Mouse (Mus musculus) lung, embryonic 15.5 days (tissue): Measurements from ENCODE around the gene Tph1. TPM values are rescaled to one million over a fixed set of nuclear protein-coding genes. Genes with fewer than 3 reads are reported as not detected.
A peak's percentile ranks its signal among the peaks of the same experiment; 100 is the strongest.

Source experiments
- ATAC-seq: fragments of 200-750 bp; cut with Nextera tagmentation; 2 replicates; pipeline ENCODE4 v1.8.0; 2017; ENCODE audit warnings: moderate number of reproducible peaks, borderline replicate concordance; ENCODE audit not compliant: low FRiP score, low TSS enrichment; ENCODE audit errors: extremely low read depth
- H3K27ac ChIP-seq: fragments of 300-500 bp; sonication (generic); 2 replicates; pipeline ENCODE4 v1.5.1; 2015; ENCODE audit warnings: moderate library complexity, mild to moderate bottlenecking, inconsistent platforms
- H3K27me3 ChIP-seq: fragments of 300-500 bp; sonication (generic); 2 replicates; pipeline ENCODE4 v1.6.1; 2015; ENCODE audit warnings: inconsistent platforms
- H3K36me3 ChIP-seq: fragments of 300-500 bp; sonication (generic); 2 replicates; pipeline ENCODE4 v1.6.1; 2015; ENCODE audit warnings: inconsistent platforms
- H3K4me1 ChIP-seq: fragments of 300-500 bp; sonication (generic); 2 replicates; pipeline ENCODE4 v1.6.1; 2015; ENCODE audit warnings: inconsistent platforms
- H3K4me2 ChIP-seq: fragments of 300-500 bp; sonication (generic); 2 replicates; pipeline ENCODE4 v1.6.1; 2015; ENCODE audit warnings: inconsistent platforms, mild to moderate bottlenecking, moderate library complexity
- H3K4me3 ChIP-seq: fragments of 300-500 bp; sonication (generic); 2 replicates; pipeline ENCODE4 v1.5.1; 2015; ENCODE audit warnings: mild to moderate bottlenecking, inconsistent platforms
- H3K9ac ChIP-seq: fragments of 300-500 bp; sonication (generic); 2 replicates; pipeline ENCODE4 v1.6.1; 2015; ENCODE audit warnings: inconsistent platforms
- H3K9me3 ChIP-seq: fragments of 300-500 bp; sonication (generic); 2 replicates; pipeline ENCODE4 v1.6.1; 2016; ENCODE audit warnings: inconsistent platforms
- WGBS: fragments of 180-500 bp; shearing (Covaris S2); methylation state at CpG from one replicate; pipeline ENCODE4 v1.1.7; 2015; 5-methylcytosine and 5-hydroxymethylcytosine counted together
- polyA plus RNA-seq: library from polyadenylated mRNA; unstranded; fragments of >200 nt; fragmentation: Nextera tagmentation; extraction: Ambion mirVana; gene quantifications from 2 replicates; pipeline ENCODE4 v1.2.1, GENCODE M21; 2015

Gene Tph1
- polyA plus RNA-seq, 1 experiment from 2014 or later = 0.39 TPM

- H3K4me3 ChIP-seq = no peak overlapping the region
- no peak for ATAC-seq
- H3K4me2 ChIP-seq = no peak overlapping the region
- WGBS = 74% methylated on average over 1 of the region's 1 CpGs
- no peaks in the 10 kb centered on the region for H3K36me3 ChIP-seq
- peaks cover 17% of the 10 kb centered on the region for H3K4me1 ChIP-seq
- no peak overlapping the region for H3K27ac ChIP-seq
- H3K9me3 ChIP-seq = no peaks in the 10 kb centered on the region
- H3K27me3 ChIP-seq = peaks cover 4% of the 10 kb centered on the region; the same call in 1 of the 2 replicates
- no peak overlapping the region for H3K9ac ChIP-seq
Observed at GRCm38 (mm10) chr7:46643172-46643571, 29.2 kb downstream of the Tph1 start.

- Histone ChIP-seq H3K27ac (no peak overlapping the region), H3K4me1 (peaks cover 18% of the 10 kb centered on the region), H3K9ac (peak overlapping the region; percentile 79), H3K4me3 (peak overlapping the region; percentile 61), H3K4me2 (peak overlapping the region; percentile 98), H3K9me3 (no peaks in the 10 kb centered on the region), H3K27me3 (peaks cover 4% of the 10 kb centered on the region; the same call in 1 of the 2 replicates), H3K36me3 (no peaks in the 10 kb centered on the region)
- no peak for ATAC-seq
- 15% methylated on average over 17 of the region's 17 CpGs for WGBS
Observed at GRCm38 (mm10) chr7:46640062-46640461, 32.3 kb downstream of the Tph1 start.

- peak; percentile 95 for ATAC-seq
- H3K36me3 ChIP-seq = no peaks in the 10 kb centered on the region
- peaks cover 4% of the 10 kb centered on the region; the same call in 1 of the 2 replicates for H3K27me3 ChIP-seq
- H3K27ac ChIP-seq = peak within 1 kb of the TSS; percentile 48; the same call in 1 of the 2 replicates
- peaks cover 18% of the 10 kb centered on the region for H3K4me1 ChIP-seq
- peak within 1 kb of the TSS; percentile 79 for H3K9ac ChIP-seq
- no peaks in the 10 kb centered on the region for H3K9me3 ChIP-seq
- peak within 1 kb of the TSS; percentile 61 for H3K4me3 ChIP-seq
- under 1% methylated on average over 30 of the region's 30 CpGs for WGBS
- peak within 1 kb of the TSS; percentile 98 for H3K4me2 ChIP-seq
Observed at GRCm38 (mm10) chr7:46639692-46640031, 32.7 kb downstream of the Tph1 start, which contains the start of gene Sergef. TSS of gene Sergef (minus strand) at chr7:46639807.

- Histone ChIP-seq H3K4me1 (peaks cover 18% of the 10 kb centered on the region), H3K36me3 (no peaks in the 10 kb centered on the region), H3K9me3 (no peaks in the 10 kb centered on the region), H3K27me3 (peaks cover 4% of the 10 kb centered on the region; the same call in 1 of the 2 replicates), H3K9ac (peak overlapping the region; percentile 79), H3K4me3 (peak overlapping the region; percentile 61), H3K27ac (peak overlapping the region; percentile 48; the same call in 1 of the 2 replicates), H3K4me2 (peak overlapping the region; percentile 98)
- 7% methylated on average over 32 of the region's 32 CpGs for WGBS
- ATAC-seq = peak; percentile 33
Observed at GRCm38 (mm10) chr7:46638889-46639691, 33.2 kb downstream of the Tph1 start.

GRCm38 (mm10) chr7:46628375-46628975 lies 43.9 kb downstream of the Tph1 start:
- no peaks in the 10 kb centered on the region for H3K36me3 ChIP-seq
- no peak overlapping the region for H3K4me2 ChIP-seq
- 54% methylated on average over 8 of the region's 8 CpGs for WGBS
- no peaks in the 10 kb centered on the region for H3K9me3 ChIP-seq
- H3K9ac ChIP-seq = no peak overlapping the region
- no peak overlapping the region for H3K4me3 ChIP-seq
- ATAC-seq = 0 out of 2 replicates have a peak, but pooled peaks have one; percentile 11
- no peaks in the 10 kb centered on the region for H3K27me3 ChIP-seq
- no peaks in the 10 kb centered on the region for H3K4me1 ChIP-seq
- H3K27ac ChIP-seq = no peak overlapping the region

- H3K36me3 ChIP-seq = no peaks in the 10 kb centered on the region
- H3K27ac ChIP-seq = no peak overlapping the region
- H3K4me3 ChIP-seq = no peak overlapping the region
- H3K27me3 ChIP-seq = no peaks in the 10 kb centered on the region
- no peaks in the 10 kb centered on the region for H3K9me3 ChIP-seq
- 75% methylated on average over 2 of the region's 3 CpGs for WGBS
- H3K4me1 ChIP-seq = no peaks in the 10 kb centered on the region
- H3K9ac ChIP-seq = no peak overlapping the region
- no peak for ATAC-seq
- H3K4me2 ChIP-seq = no peak overlapping the region
Observed at GRCm38 (mm10) chr7:46623979-46624378, 48.4 kb downstream of the Tph1 start.

GRCm38 (mm10) chr7:46618416-46619110 lies 53.8 kb downstream of the Tph1 start:
- ATAC-seq = no peak
- no peak overlapping the region for H3K9ac ChIP-seq
- H3K9me3 ChIP-seq = no peaks in the 10 kb centered on the region
- no peak overlapping the region for H3K4me3 ChIP-seq
- no peaks in the 10 kb centered on the region for H3K36me3 ChIP-seq
- H3K4me2 ChIP-seq = no peak overlapping the region
- 87% methylated on average over 23 of the region's 23 CpGs for WGBS
- H3K27me3 ChIP-seq = no peaks in the 10 kb centered on the region
- H3K27ac ChIP-seq = no peak overlapping the region
- H3K4me1 ChIP-seq = peaks cover 14% of the 10 kb centered on the region

GRCm38 (mm10) chr7:46616429-46617005 lies 55.8 kb downstream of the Tph1 start:
- Histone ChIP-seq H3K9ac (no peak overlapping the region), H3K4me1 (peaks cover 33% of the 10 kb centered on the region), H3K4me2 (no peak overlapping the region), H3K36me3 (no peaks in the 10 kb centered on the region), H3K9me3 (no peaks in the 10 kb centered on the region), H3K4me3 (no peak overlapping the region), H3K27ac (no peak overlapping the region), H3K27me3 (no peaks in the 10 kb centered on the region)
- no peak for ATAC-seq
- WGBS = 82% methylated on average over 7 of the region's 7 CpGs

- Histone ChIP-seq H3K4me3 (no peak overlapping the region), H3K4me2 (no peak overlapping the region), H3K9me3 (no peaks in the 10 kb centered on the region), H3K4me1 (peaks cover 35% of the 10 kb centered on the region), H3K36me3 (no peaks in the 10 kb centered on the region), H3K27ac (peak overlapping the region; percentile 36; the same call in 1 of the 2 replicates), H3K27me3 (no peaks in the 10 kb centered on the region), H3K9ac (no peak overlapping the region)
- no peak for ATAC-seq
- WGBS = 47% methylated on average over 5 of the region's 5 CpGs
Observed at GRCm38 (mm10) chr7:46615256-46615977, 56.9 kb downstream of the Tph1 start.

GRCm38 (mm10) chr7:46614263-46614662 lies 58.1 kb downstream of the Tph1 start:
- H3K27ac ChIP-seq = no peak overlapping the region
- no peak for ATAC-seq
- H3K9ac ChIP-seq = no peak overlapping the region
- peaks cover 35% of the 10 kb centered on the region for H3K4me1 ChIP-seq
- 58% methylated on average over 12 of the region's 12 CpGs for WGBS
- H3K36me3 ChIP-seq = no peaks in the 10 kb centered on the region
- no peak overlapping the region for H3K4me2 ChIP-seq
- no peaks in the 10 kb centered on the region for H3K27me3 ChIP-seq
- H3K9me3 ChIP-seq = no peaks in the 10 kb centered on the region
- H3K4me3 ChIP-seq = no peak overlapping the region

GRCm38 (mm10) chr7:46613091-46613490 lies 59.2 kb downstream of the Tph1 start:
- Histone ChIP-seq H3K27me3 (no peaks in the 10 kb centered on the region), H3K4me3 (no peak overlapping the region), H3K36me3 (no peaks in the 10 kb centered on the region), H3K4me1 (peaks cover 35% of the 10 kb centered on the region), H3K9me3 (no peaks in the 10 kb centered on the region), H3K9ac (no peak overlapping the region), H3K4me2 (no peak overlapping the region), H3K27ac (no peak overlapping the region)
- whole genome bisulfite sequencing = 42% methylated on average over 10 of the region's 10 CpGs
- ATAC-seq = no peak
